Mouse (Mus musculus) kidney, postnatal 36 days (tissue): ENCODE data around the gene Slc25a3.

Source experiments
- DNase-seq, 2 experiments: peaks; one replicate each; pipeline ENCODE4 v3.0.0; 2021 to 2022; ENCODE audit warnings: mixed read lengths in 2 of 2

Gene Slc25a3

DNA sequence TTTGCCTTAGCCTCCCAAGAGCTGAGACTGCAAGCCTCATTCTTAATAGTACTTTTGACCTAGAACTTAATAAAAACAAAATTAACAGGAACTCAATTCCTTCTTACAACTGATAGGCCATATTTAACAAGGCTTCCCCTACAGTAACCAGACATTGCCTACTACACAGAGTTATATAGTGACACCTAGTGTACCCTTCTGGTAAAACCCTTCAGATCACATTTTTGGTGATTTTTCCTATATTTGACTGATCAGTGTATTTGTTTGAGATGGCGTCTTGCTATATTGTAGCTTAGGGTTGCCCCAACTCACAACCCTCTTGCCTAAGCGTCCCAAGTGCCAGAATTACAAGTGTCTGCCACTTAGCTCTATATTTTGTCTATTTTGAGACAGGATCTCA is 17.7 kb upstream of the Slc25a3 start:
- DNase-seq: peak in 1 of 2 experiments; percentile 42

- no peak for DNase-seq
Measured at GRCm38 (mm10) chr10:91139148-91139766, 15.4 kb upstream of the Slc25a3 start.

- no peak for DNase-seq
Measured at GRCm38 (mm10) chr10:91138317-91138716, 14.5 kb upstream of the Slc25a3 start.

DNA sequence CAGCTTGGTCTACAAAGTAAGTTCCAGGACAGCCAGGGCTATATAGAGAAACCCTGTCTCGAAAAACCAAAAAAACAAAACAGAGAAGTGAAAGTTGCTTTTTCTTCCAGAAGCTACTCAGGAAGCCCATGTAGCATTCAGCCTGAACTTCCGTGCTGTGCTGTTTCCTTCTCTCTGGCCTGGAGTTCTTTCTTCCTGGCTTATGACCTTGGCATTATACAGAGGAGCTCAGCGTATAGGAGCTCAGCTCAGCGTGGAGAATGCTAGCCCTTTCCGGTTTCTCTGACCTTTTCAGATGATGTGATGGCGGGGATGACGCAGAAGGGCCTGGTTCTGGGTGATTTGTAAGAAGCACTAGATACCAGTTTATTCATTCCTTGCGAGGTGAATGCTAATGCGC is 13.5 kb upstream of the Slc25a3 start:
- no peak for DNase-seq

DNA sequence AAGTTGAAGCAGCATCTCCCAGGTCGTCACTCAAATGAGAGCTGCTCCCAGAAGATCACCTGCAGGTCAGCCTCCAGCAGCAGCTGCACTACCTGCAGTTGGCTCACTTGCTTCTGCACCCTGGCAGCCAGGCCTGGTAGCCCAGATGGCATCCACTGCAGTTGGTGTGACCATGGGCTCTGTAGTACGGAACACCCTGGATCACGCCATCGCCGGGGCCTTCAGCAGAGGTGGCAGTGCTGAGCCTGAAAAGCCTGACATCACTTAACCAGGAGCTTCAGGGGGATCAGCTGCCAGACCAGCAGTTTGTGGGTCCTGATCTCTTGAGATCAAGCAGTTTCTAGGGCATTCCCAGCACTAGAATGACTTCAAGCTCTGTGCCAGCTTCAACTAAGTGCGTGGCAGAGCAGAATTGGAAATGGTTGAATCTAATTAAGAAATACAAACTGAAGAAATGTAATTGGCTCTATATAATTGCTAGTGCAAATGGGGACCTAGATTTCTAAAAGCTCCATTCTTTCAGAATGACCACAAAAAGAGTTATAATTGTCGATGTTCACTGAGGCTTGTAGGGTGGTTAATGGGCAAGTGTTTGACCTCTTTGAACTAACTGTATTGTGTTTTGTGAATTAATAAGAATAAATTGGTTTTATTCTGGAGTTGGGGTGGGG is 11.6 kb upstream of the Slc25a3 start:
- no peak for DNase-seq

DNA sequence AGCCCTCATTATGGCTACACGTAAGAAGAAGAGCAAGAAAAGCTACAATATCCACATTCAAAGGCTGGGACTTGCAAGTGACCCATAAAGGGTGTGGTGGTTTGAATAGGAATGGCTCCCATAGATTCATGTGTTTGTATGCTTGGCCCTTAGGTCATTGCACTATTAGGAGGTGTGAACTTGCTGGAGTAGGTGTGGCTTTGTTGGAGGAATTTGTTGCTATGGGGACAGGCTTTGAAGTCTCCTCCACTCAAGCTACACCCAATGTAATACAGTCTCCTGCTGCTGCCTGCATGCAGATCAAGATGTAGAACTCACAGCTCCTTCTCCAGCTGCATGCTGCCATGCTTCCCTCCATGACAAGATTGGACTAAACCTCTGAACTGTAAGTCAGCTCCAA is 7.7 kb upstream of the Slc25a3 start:
- no peak for DNase-seq

DNA sequence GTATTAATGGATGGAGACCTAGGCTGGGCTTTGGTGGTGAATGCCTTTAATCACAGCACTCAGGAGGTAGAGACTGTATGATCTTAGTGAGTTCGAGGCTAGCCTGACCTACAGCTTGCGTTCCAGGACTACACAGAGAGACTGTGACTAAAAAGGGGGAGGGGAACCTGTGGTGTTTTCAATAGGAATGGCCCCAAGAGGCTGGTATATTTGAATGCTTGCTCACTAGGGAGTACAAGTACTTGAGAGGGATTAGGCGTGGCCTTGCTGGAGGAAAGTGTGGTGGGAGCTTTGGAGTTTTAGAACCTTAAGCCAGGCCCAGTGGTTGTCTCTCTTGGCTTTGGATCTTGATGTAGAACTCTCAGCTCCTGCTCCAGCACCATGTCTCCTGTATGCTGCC is 6.9 kb upstream of the Slc25a3 start:
- no peak for DNase-seq

DNA sequence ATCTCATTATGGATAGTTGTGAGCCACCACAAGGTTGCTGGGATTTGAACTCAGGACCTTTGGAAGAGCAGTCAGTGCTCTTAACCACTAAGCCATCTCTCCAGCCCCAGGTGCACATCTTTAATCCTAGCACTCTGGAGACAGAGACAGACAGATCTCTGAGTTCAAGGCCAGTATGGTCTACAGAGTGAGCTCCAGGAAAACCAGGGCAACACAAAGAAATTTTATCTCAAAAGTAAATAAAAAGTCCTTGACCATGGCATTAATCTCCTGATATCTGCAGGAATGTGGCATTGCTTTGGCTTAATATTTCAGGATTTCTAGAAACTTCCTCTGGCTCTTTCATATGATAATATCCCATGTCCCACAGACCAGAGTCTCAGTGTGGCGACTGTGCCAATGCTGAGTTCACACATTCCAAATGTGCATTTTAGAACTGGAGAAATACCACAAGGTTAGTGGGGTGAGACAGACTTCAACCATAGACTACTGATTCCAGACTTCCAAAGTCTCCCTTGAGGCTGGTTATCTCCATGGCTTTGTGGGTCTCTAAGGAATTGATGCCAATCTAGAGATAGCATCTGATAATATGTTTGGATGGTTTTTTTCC is 4.8 kb upstream of the Slc25a3 start:
- peak; percentile 65 to 78 for DNase-seq

DNA sequence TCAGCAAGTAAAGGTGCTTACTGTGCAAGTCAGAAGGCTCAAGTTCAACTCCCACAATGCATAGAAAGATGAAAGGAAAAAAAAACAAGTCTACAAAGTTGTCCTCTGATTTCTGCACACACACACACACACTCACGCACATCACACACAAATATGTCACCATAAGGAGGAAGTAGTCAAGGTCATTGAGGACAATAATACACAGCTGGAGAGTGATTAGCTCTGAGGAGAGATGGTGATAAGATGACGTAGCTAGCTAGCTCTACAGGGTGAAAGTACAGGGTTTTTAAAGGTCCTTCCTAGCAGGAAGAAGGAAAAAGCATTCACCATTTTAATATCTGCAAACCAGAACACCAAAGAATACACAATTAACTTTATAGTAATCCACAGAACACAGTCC is 3.5 kb upstream of the Slc25a3 start:
- no peak for DNase-seq

DNA sequence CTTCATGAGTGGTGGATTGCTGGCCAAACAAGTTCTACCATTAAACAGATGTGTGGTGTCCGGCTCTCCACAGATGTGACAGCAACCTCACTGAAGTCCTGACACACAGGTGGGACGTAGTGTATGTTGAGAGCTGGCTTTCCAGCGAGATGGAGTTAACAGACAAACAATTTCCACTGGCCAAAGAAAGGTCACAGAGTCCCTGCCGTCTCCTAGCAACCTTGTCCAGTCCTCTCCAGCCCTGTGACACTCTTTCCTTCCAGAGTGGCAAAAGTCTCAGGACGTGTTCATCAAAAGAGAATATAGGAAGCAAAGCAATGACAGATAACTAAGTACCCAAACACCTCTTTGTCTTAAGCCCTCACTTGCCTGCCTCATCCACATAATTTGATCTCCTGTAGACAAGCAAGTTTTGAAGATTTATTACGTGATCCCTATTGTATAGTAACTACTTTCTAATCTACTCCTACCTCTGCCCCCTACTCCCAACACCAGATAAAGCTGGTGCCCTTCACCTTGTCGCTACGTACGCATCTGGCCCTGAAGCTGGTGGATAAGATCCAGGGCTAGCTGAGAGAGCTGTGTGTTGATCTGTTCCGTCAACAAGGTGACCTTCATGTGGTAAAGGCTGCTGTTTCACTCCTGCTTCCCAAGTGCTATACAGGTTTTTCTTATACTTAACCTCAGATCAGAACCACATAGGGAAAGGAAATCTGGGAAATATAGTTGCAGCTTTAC is 2.9 kb upstream of the Slc25a3 start:
- DNase-seq: peak; percentile 53 to 62

- DNase-seq: peak; percentile 49 to 72
Measured at GRCm38 (mm10) chr10:91123281-91123827, 505 bp downstream of the Slc25a3 start.

DNA sequence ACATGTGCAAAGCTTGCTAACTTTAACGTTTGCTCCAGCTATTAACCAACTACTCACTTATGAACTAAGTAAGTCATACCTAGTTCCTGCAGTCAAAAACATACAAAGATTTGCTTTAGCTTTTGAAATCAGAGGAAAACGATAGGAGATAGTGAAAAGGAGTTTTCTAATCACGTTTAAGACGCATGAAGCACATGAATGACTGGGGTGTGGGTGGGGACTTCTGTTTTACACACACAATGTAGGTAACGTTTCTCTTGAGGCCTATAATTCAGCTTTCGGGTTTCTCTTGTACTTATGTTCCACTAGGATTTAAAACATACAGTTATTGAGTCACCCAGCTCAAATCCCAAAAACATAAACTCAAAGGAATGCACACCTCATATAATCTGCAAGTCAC is 1.2 kb downstream of the Slc25a3 start:
- no peak for DNase-seq

- DNase-seq: no peak
Measured at GRCm38 (mm10) chr10:91116958-91117357, 6.9 kb downstream of the Slc25a3 start.

DNA sequence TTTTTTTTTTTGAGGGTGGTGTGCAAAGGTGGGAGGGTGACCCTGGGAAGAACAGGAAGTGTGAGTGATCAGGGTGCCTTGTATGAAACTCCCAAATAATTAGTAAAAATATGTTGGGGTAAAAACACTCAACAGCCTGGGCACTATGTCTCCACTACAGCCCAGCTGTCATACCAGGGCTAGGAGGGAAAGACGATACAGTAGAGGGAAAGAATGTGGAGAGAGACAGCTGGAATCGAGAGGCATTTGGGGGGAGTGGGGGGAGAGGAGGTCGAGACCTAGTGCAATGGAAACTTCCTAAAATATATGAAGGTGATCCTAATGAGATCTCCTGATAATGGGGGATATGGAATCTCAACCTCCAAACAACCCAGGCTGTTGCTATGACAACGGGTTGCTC is 14.0 kb downstream of the Slc25a3 start:
- no peak for DNase-seq

DNA sequence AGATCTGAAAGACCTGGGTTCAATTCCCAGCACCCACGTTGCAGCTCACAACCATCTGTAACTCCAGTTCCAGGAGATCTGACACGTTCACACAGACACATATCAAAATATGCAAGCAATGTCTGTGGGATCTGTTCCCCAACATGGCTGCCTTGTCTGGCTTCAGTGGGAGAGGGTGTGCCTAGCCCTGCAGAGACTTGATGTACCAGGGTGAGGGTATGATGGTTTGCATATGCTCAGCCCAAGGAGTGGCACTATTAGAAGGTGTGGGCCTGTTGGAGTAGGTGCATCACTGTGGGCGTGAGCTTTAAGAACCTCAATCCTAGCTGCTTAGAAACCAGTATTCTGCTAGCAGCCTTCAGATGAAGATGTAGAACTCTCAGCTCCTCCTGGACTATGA is 17.9 kb downstream of the Slc25a3 start:
- DNase-seq: no peak

GRCm38 (mm10) chr10:91102799-91103590 is 20.9 kb downstream of the Slc25a3 start:
- DNase-seq: no peak

GRCm38 (mm10) chr10:91101936-91102335 is 21.9 kb downstream of the Slc25a3 start:
- no peak for DNase-seq

- no peak for DNase-seq
Measured at GRCm38 (mm10) chr10:91100101-91100500, 23.8 kb downstream of the Slc25a3 start.

GRCm38 (mm10) chr10:91098056-91098455 is 25.8 kb downstream of the Slc25a3 start:
- DNase-seq: no peak

DNA sequence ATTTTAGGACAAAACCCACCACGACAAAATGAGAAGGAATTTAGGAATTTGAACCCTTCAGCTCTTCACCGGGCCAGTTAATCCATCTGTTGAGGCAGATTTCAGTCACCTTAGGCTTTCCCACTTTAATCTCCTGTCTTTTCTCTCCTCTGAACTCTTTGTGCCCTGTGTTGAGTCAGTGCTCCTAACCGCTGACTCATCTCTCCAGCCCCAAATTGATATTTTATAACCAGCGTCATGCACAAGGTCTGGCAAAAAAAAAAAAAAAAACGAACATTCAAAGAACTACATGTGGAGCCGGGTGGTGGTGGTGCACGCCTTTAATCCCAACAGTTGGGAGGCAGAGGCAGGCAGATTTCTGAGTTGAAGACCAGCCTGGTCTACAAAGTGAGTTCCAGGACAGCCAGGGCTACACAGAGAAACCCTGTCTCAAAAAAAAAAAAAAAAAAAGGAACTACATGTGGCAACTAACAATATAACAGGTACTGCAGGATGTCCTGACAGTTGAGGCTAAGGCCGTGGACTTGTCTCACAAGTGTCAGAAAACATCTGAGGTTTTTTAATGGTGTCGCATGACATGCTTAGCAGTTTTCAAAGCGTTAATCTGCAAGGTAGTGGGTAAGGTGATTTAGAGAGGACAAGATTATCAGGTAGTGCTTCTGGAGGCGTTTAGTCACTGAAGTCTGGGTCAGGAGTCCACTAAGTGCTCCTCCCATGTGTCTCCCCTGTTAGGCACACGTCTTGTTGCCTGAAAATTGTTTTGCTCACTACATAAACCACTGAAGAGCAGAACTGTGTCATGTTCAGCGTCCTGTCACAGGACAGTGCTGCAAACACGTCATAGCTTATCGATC is 29.4 kb downstream of the Slc25a3 start:
- DNase-seq: peak in 1 of 2 experiments; percentile 30

DNA sequence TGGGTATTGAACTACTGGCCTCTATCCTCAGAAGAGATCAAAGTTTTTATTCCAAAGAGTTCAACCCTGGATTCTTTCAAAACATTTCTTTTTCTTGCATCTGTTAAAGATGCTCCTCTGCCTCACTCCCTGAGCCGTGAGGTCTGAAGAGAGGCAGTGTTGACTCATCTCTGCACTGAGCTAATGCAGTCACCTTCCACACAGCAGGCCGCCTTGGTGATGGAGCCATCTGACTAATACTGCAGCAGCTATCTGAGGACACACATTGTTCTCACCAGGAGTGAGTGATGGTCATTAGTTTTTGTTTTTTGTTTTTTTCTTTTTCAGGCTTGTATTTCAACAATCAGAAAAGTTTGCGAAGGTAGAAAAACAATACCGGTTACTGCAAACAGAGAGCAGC is 31.0 kb downstream of the Slc25a3 start:
- no peak for DNase-seq
